Mouse (Mus musculus) ZHBTc4 (cell line): Measurements from ENCODE around the gene Unc5cl.

ENCODE experiments used
- DNase-seq: peaks from one replicate; pipeline ENCODE4 v3.0.0-alpha.2; 2011; ENCODE audit warnings: low read depth, low spot score

Unc5cl gene

GRCm38 (mm10) chr17:48454688-48455087 lies at the start of gene Unc5cl:
Gene Unc5cl, plus strand, starts transcription at chr17:48454901.
- DNase-seq: peak; percentile 91

GRCm38 (mm10) chr17:48407154-48407553 lies 47.5 kb upstream of the Unc5cl start:
- no peak for DNase-seq

GRCm38 (mm10) chr17:48407910-48408525 lies 46.7 kb upstream of the Unc5cl start:
- no peak for DNase-seq

- DNase-seq: peak; percentile 69
These were observed 46.0 kb upstream of the Unc5cl start for GRCm38 (mm10) chr17:48408526-48409291.

- peak; percentile 100 for DNase-seq
These were observed 45.1 kb upstream of the Unc5cl start, which contains the start of the genes Nfya and Oard1 for GRCm38 (mm10) chr17:48409380-48410298. Gene Nfya, minus strand, starts transcription at chr17:48409906. Gene Oard1, plus strand, starts transcription at chr17:48410014.

GRCm38 (mm10) chr17:48410299-48410785 lies 44.4 kb upstream of the Unc5cl start:
- DNase-seq: peak; percentile 75

GRCm38 (mm10) chr17:48411241-48411640 lies 43.5 kb upstream of the Unc5cl start:
- no peak for DNase-seq

- DNase-seq: no peak
These were observed 38.7 kb upstream of the Unc5cl start for GRCm38 (mm10) chr17:48416011-48416410.

GRCm38 (mm10) chr17:48416425-48417195 lies 38.1 kb upstream of the Unc5cl start:
- peak; percentile 93 for DNase-seq

GRCm38 (mm10) chr17:48417521-48417920 lies 37.2 kb upstream of the Unc5cl start:
- no peak for DNase-seq

- DNase-seq: no peak
These were observed 36.5 kb upstream of the Unc5cl start for GRCm38 (mm10) chr17:48418174-48418573.

GRCm38 (mm10) chr17:48418781-48419180 lies 35.9 kb upstream of the Unc5cl start:
- DNase-seq: no peak

- DNase-seq: no peak
These were observed 35.1 kb upstream of the Unc5cl start for GRCm38 (mm10) chr17:48419571-48419970.

- DNase-seq: no peak
These were observed 30.5 kb upstream of the Unc5cl start for GRCm38 (mm10) chr17:48424237-48424636.

GRCm38 (mm10) chr17:48425823-48426612 lies 28.7 kb upstream of the Unc5cl start:
- DNase-seq: no peak

- DNase-seq: peak; percentile 79
These were observed 27.5 kb upstream of the Unc5cl start for GRCm38 (mm10) chr17:48426991-48427750.

- no peak for DNase-seq
These were observed 26.7 kb upstream of the Unc5cl start for GRCm38 (mm10) chr17:48427852-48428530.

- DNase-seq: no peak
These were observed 24.3 kb upstream of the Unc5cl start for GRCm38 (mm10) chr17:48430394-48430793.

- no peak for DNase-seq
These were observed 23.6 kb upstream of the Unc5cl start for GRCm38 (mm10) chr17:48431054-48431453.
